In genomic region chr14:47444907-47445306, GRCm38 (mm10) we compare ENCODE assay signal across 17 mouse cellular contexts. TPM values are rescaled to one million over a fixed set of nuclear protein-coding genes. Genes with fewer than 3 reads are reported as not detected.
DNase-seq lines count a peak whose midpoint lies in the region; ATAC-seq lines count a peak whose summit lies in the region.
"Had no signal": no experiment of that assay in that cellular context is flagged by ENCODE, and none has a peak within 500 bp of the region (broad histone marks: within the 10 kb centered on the region; RNA-seq: fewer than 3 reads in every experiment).

No protein-coding gene starts in this region.

- peaks cover 6% of the 10 kb centered on the region for H3K9me3 ChIP-seq in heart, embryonic 14.5 days (ENCODE audit: control insufficient read depth, low read length)

- H3K27ac ChIP-seq in heart, embryonic 14.5 days (replicated peaks in 1 of 2; ENCODE audit: control insufficient read depth in 1 of 2, insufficient read depth in 1 of 2, low read depth in 2 of 2, low read length in 2 of 2): peak overlapping the region; percentile 66 to 82
- H3K27ac ChIP-seq: embryonic facial prominence, embryonic 13.5 days; forebrain, embryonic 15.5 days; hindbrain, embryonic 12.5 days; midbrain, embryonic 10.5 days had no signal

- 43% methylated on average over 2 of the region's 2 CpGs for WGBS in heart, embryonic 14.5 days

- ATAC-seq in heart, embryonic 14.5 days (ENCODE audit: insufficient number of reproducible peaks, insufficient read depth, low FRiP score, low read depth): peak; percentile 31; the same call in 1 of the 2 replicates
- peak; percentile 78 for ATAC-seq in megakaryocyte progenitor cell, adult 5-6 weeks (replicated peaks; ENCODE audit: poor library complexity)
- ATAC-seq in CD4-positive, CD25-positive, alpha-beta regulatory T cell, adult 4 months: no peak
- ATAC-seq: liver, postnatal 0 days had no signal

- H3K9ac ChIP-seq in heart, embryonic 14.5 days (ENCODE audit: low read length): no peak overlapping the region
- H3K9ac ChIP-seq: embryonic facial prominence, embryonic 13.5 days; forebrain, embryonic 15.5 days; hindbrain, embryonic 12.5 days; liver, postnatal 0 days had no signal

- DNase-seq in heart, adult 8-10 months (ENCODE audit: low spot score): peak; percentile 2
- no peak for DNase-seq in heart, adult 11 months
- peak; percentile 11 for DNase-seq in MEL-GATA-1-ER (ENCODE audit: extremely low read depth, low read depth)
- no peak for DNase-seq in cerebellum, postnatal 14 days
- DNase-seq: adrenal gland, postnatal 36 days; cerebellum, adult 8-10 months; kidney, adult 2 months; kidney, postnatal 14 days; liver, postnatal 0 days; right cerebral cortex, adult 18-20 months had no signal

- no peaks in the 10 kb centered on the region for H3K4me1 ChIP-seq in heart, embryonic 14.5 days (ENCODE audit: control insufficient read depth in 2 of 2, insufficient read depth in 2 of 2, low read length in 2 of 2)
- H3K4me1 ChIP-seq: embryonic facial prominence, embryonic 13.5 days; hindbrain, embryonic 12.5 days; midbrain, embryonic 10.5 days had no signal

- no peak overlapping the region for H3K4me2 ChIP-seq in heart, embryonic 14.5 days (ENCODE audit: low read length)
- H3K4me2 ChIP-seq: embryonic facial prominence, embryonic 13.5 days; forebrain, embryonic 15.5 days; hindbrain, embryonic 12.5 days had no signal

- no peak overlapping the region for H3K4me3 ChIP-seq in heart, embryonic 14.5 days (ENCODE audit: control insufficient read depth in 1 of 2, insufficient read depth in 1 of 2, low read depth in 1 of 2, low read length in 2 of 2)
- H3K4me3 ChIP-seq: embryonic facial prominence, embryonic 13.5 days; forebrain, embryonic 15.5 days; hindbrain, embryonic 12.5 days; midbrain, embryonic 10.5 days had no signal

- H3K36me3 ChIP-seq in heart, embryonic 14.5 days (ENCODE audit: control insufficient read depth, insufficient read depth, low read length): no peaks in the 10 kb centered on the region
- H3K36me3 ChIP-seq: embryonic facial prominence, embryonic 13.5 days; forebrain, embryonic 15.5 days; hindbrain, embryonic 12.5 days; midbrain, embryonic 10.5 days had no signal

- no peaks in the 10 kb centered on the region for H3K27me3 ChIP-seq in heart, embryonic 14.5 days (ENCODE audit: control insufficient read depth, insufficient read depth, low read length)
- H3K27me3 ChIP-seq: embryonic facial prominence, embryonic 13.5 days; forebrain, embryonic 15.5 days; hindbrain, embryonic 12.5 days had no signal

RNA-seq across cellular contexts. Expression of gene Fbxo34, which starts 5.3 kb away (rescaled TPM):
- 10 to 100 TPM in 3 of 4 experiments, 1 to 10 TPM in 1; 9.4 to 12.1 (median 11.6) TPM for total RNA-seq in heart, adult 8-10 months (2022)
- polyA plus RNA-seq in heart, embryonic 14.5 days (2014; fragmentation: Nextera tagmentation; extraction: Ambion mirVana): 16.4 and 17.8 TPM in 2 replicates
- total RNA-seq in megakaryocyte progenitor cell, adult 5-6 weeks (2015): 11.0 and 11.4 TPM in 2 replicates
- 16.1 and 22.6 TPM in 2 replicates for total RNA-seq in megakaryocyte progenitor cell, adult 5-6 weeks (2017)
- polyA plus RNA-seq in CD4-positive, CD25-positive, alpha-beta regulatory T cell, adult 4 months (2017; shearing (Covaris generic)): 10 to 100 TPM in 1 of 2 experiments, 1 to 10 TPM in 1; 9.5 to 16.1 TPM

RNA-seq across cellular contexts. Expression of gene Dlgap5, which starts 26.7 kb away (rescaled TPM):
- under 1 TPM in 3 of 4 experiments, not detected in 1; 0.60 to 0.75 (median 0.63) TPM for total RNA-seq in heart, adult 8-10 months (2022)
- polyA plus RNA-seq in heart, embryonic 14.5 days (2014; fragmentation: Nextera tagmentation; extraction: Ambion mirVana): 28.6 and 35.7 TPM in 2 replicates
- total RNA-seq in megakaryocyte progenitor cell, adult 5-6 weeks (2015): 44.2 and 53.5 TPM in 2 replicates
- 75.3 and 77.0 TPM in 2 replicates for total RNA-seq in megakaryocyte progenitor cell, adult 5-6 weeks (2017)
- 10 to 100 TPM; 11.4 to 13.0 TPM for polyA plus RNA-seq in CD4-positive, CD25-positive, alpha-beta regulatory T cell, adult 4 months (2017; shearing (Covaris generic))

Comparison
In these comparisons a context has a peak if more than half of its experiments do, and no peak if none do; other contexts are left out.
1. DNase-seq: peak in heart, adult 8-10 months (single experiment) and MEL-GATA-1-ER (single experiment); none in heart, adult 11 months (single experiment) and cerebellum, postnatal 14 days (0 of 2).
2. RNA of gene Dlgap5, which starts 26.7 kb away (total RNA-seq): 44.2 to 77.0 TPM in megakaryocyte progenitor cell, adult 5-6 weeks; 0.60 to 0.75 TPM in heart, adult 8-10 months; every median in the first group is over 10 times any median in the second.